Mouse (Mus musculus): ENCODE results near the gene Gm20388. TPM values are rescaled to one million over a fixed set of nuclear protein-coding genes. Genes with fewer than 3 reads are reported as not detected.
"Not testable (repeated sequence)": the region's sequence is repeated elsewhere in the genome, so short reads cannot be mapped to it uniquely, and the experiment has no call there.

Gene Gm20388
- polyA plus RNA-seq, 1 experiment from 2014 or later: not detected

- no peak for ATAC-seq (ENCODE audit: insufficient number of reproducible peaks, insufficient read depth, low FRiP score, low TSS enrichment, low read depth)
- H3K4me2 ChIP-seq: no peak overlapping the region
- 58% methylated on average over 19 of the region's 19 CpGs for WGBS
- H3K4me1 ChIP-seq: peaks cover 4% of the 10 kb centered on the region
- H3K27ac ChIP-seq: no peak overlapping the region
- H3K36me3 ChIP-seq: no peaks in the 10 kb centered on the region
- no peaks in the 10 kb centered on the region for H3K9me3 ChIP-seq
- H3K4me3 ChIP-seq: no peak overlapping the region
- H3K27me3 ChIP-seq: peaks cover 12% of the 10 kb centered on the region; the same call in 1 of the 2 replicates
- H3K9ac ChIP-seq: no peak overlapping the region
Measured at GRCm38 (mm10) chr8:120701758-120702465, 791.3 kb downstream of the Gm20388 start.

GRCm38 (mm10) chr8:120704203-120704602 is 793.6 kb downstream of the Gm20388 start:
- no peak overlapping the region for H3K9ac ChIP-seq

GRCm38 (mm10) chr8:120705163-120705562 is 794.5 kb downstream of the Gm20388 start:
- H3K9me3 ChIP-seq: no peaks in the 10 kb centered on the region
- WGBS: 84% methylated on average over 15 of the region's 15 CpGs
- no peak overlapping the region for H3K9ac ChIP-seq
- H3K27me3 ChIP-seq: peaks cover 12% of the 10 kb centered on the region; the same call in 1 of the 2 replicates
- no peak overlapping the region for H3K27ac ChIP-seq
- ATAC-seq (ENCODE audit: insufficient number of reproducible peaks, insufficient read depth, low FRiP score, low TSS enrichment, low read depth): no peak
- no peak overlapping the region for H3K4me2 ChIP-seq
- no peaks in the 10 kb centered on the region for H3K4me1 ChIP-seq
- H3K36me3 ChIP-seq: no peaks in the 10 kb centered on the region
- H3K4me3 ChIP-seq: no peak overlapping the region

More at GRCm38 (mm10) chr8:120704203-120704602, 793.6 kb downstream of the Gm20388 start:
- Histone ChIP-seq H3K9me3 (no peaks in the 10 kb centered on the region), H3K36me3 (no peaks in the 10 kb centered on the region), H3K27me3 (peaks cover 12% of the 10 kb centered on the region; the same call in 1 of the 2 replicates), H3K4me3 (no peak overlapping the region), H3K4me1 (no peaks in the 10 kb centered on the region), H3K27ac (no peak overlapping the region), H3K4me2 (no peak overlapping the region)
- ATAC-seq (ENCODE audit: insufficient number of reproducible peaks, insufficient read depth, low FRiP score, low TSS enrichment, low read depth): no peak
- WGBS: 76% methylated on average over 9 of the region's 9 CpGs

GRCm38 (mm10) chr8:120706193-120706592 is 795.6 kb downstream of the Gm20388 start:
- Histone ChIP-seq H3K27me3 (peaks cover 12% of the 10 kb centered on the region; the same call in 1 of the 2 replicates), H3K9me3 (no peaks in the 10 kb centered on the region), H3K9ac (no peak overlapping the region), H3K4me1 (no peaks in the 10 kb centered on the region), H3K4me3 (no peak overlapping the region), H3K36me3 (no peaks in the 10 kb centered on the region), H3K4me2 (no peak overlapping the region), H3K27ac (no peak overlapping the region; the same call in 1 of the 2 replicates)
- ATAC-seq (ENCODE audit: insufficient number of reproducible peaks, insufficient read depth, low FRiP score, low TSS enrichment, low read depth): no peak
- WGBS: 47% methylated on average over 3 of the region's 3 CpGs

- no peak overlapping the region for H3K9ac ChIP-seq
- no peak overlapping the region for H3K4me3 ChIP-seq
- WGBS: 78% methylated on average over 10 of the region's 10 CpGs
- no peak overlapping the region for H3K4me2 ChIP-seq
- H3K36me3 ChIP-seq: no peaks in the 10 kb centered on the region
- no peak overlapping the region for H3K27ac ChIP-seq
- peaks cover 9% of the 10 kb centered on the region; the same call in 1 of the 2 replicates for H3K27me3 ChIP-seq
- ATAC-seq (ENCODE audit: insufficient number of reproducible peaks, insufficient read depth, low FRiP score, low TSS enrichment, low read depth): no peak
- H3K9me3 ChIP-seq: no peaks in the 10 kb centered on the region
- H3K4me1 ChIP-seq: no peaks in the 10 kb centered on the region
Measured at GRCm38 (mm10) chr8:120709176-120709575, 798.5 kb downstream of the Gm20388 start.

- Histone ChIP-seq H3K9ac (no peak overlapping the region), H3K27ac (no peak overlapping the region), H3K4me2 (no peak overlapping the region), H3K4me3 (no peak overlapping the region), H3K27me3 (no peaks in the 10 kb centered on the region), H3K9me3 (no peaks in the 10 kb centered on the region), H3K4me1 (peaks cover 4% of the 10 kb centered on the region; the same call in 1 of the 2 replicates), H3K36me3 (no peaks in the 10 kb centered on the region)
- ATAC-seq (ENCODE audit: insufficient number of reproducible peaks, insufficient read depth, low FRiP score, low TSS enrichment, low read depth): no peak
- 68% methylated on average over 6 of the region's 6 CpGs for WGBS
Measured at GRCm38 (mm10) chr8:120715200-120715599, 804.6 kb downstream of the Gm20388 start.

GRCm38 (mm10) chr8:120715996-120716680 is 805.5 kb downstream of the Gm20388 start:
- no peak overlapping the region for H3K4me3 ChIP-seq
- H3K27me3 ChIP-seq: no peaks in the 10 kb centered on the region
- H3K9ac ChIP-seq: no peak overlapping the region
- no peaks in the 10 kb centered on the region for H3K9me3 ChIP-seq
- no peaks in the 10 kb centered on the region for H3K36me3 ChIP-seq
- ATAC-seq (ENCODE audit: insufficient number of reproducible peaks, insufficient read depth, low FRiP score, low TSS enrichment, low read depth): no peak
- no peak overlapping the region for H3K4me2 ChIP-seq
- 76% methylated on average over 15 of the region's 15 CpGs for WGBS
- no peak overlapping the region for H3K27ac ChIP-seq
- peaks cover 4% of the 10 kb centered on the region; the same call in 1 of the 2 replicates for H3K4me1 ChIP-seq

- peaks cover 4% of the 10 kb centered on the region; the same call in 1 of the 2 replicates for H3K4me1 ChIP-seq
- H3K4me2 ChIP-seq: no peak overlapping the region
- no peak overlapping the region for H3K4me3 ChIP-seq
- no peak overlapping the region for H3K9ac ChIP-seq
- WGBS: 59% methylated on average over 19 of the region's 19 CpGs
- H3K27ac ChIP-seq: no peak overlapping the region
- H3K36me3 ChIP-seq: no peaks in the 10 kb centered on the region
- H3K27me3 ChIP-seq: no peaks in the 10 kb centered on the region
- ATAC-seq (ENCODE audit: insufficient number of reproducible peaks, insufficient read depth, low FRiP score, low TSS enrichment, low read depth): no peak
- H3K9me3 ChIP-seq: no peaks in the 10 kb centered on the region
Measured at GRCm38 (mm10) chr8:120719586-120720236, 809.1 kb downstream of the Gm20388 start.

- H3K9ac ChIP-seq: no peak overlapping the region
- no peaks in the 10 kb centered on the region for H3K27me3 ChIP-seq
- H3K4me2 ChIP-seq: no peak overlapping the region
- WGBS: 72% methylated on average over 6 of the region's 6 CpGs
- no peak overlapping the region for H3K4me3 ChIP-seq
- no peak overlapping the region for H3K27ac ChIP-seq
- H3K9me3 ChIP-seq: no peaks in the 10 kb centered on the region
- H3K36me3 ChIP-seq: no peaks in the 10 kb centered on the region
- ATAC-seq (ENCODE audit: insufficient number of reproducible peaks, insufficient read depth, low FRiP score, low TSS enrichment, low read depth): no peak
- peaks cover 8% of the 10 kb centered on the region; the same call in 1 of the 2 replicates for H3K4me1 ChIP-seq
Measured at GRCm38 (mm10) chr8:120723025-120723424, 812.4 kb downstream of the Gm20388 start.

GRCm38 (mm10) chr8:120724096-120724495 is 813.5 kb downstream of the Gm20388 start:
- WGBS: 89% methylated on average over 4 of the region's 4 CpGs
- not testable (repeated sequence) for ATAC-seq (ENCODE audit: insufficient number of reproducible peaks, insufficient read depth, low FRiP score, low TSS enrichment, low read depth); H3K9ac ChIP-seq

GRCm38 (mm10) chr8:120724816-120725575 is 814.4 kb downstream of the Gm20388 start:
- 0 out of 2 replicates have a peak, but pooled peaks cover 4% of the 10 kb centered on the region for H3K4me1 ChIP-seq
- no peak overlapping the region for H3K4me2 ChIP-seq
- peaks cover 3% of the 10 kb centered on the region; the same call in 1 of the 2 replicates for H3K27me3 ChIP-seq
- H3K4me3 ChIP-seq: no peak overlapping the region
- no peaks in the 10 kb centered on the region for H3K36me3 ChIP-seq
- ATAC-seq (ENCODE audit: insufficient number of reproducible peaks, insufficient read depth, low FRiP score, low TSS enrichment, low read depth): no peak
- 57% methylated on average over 17 of the region's 17 CpGs for WGBS
- H3K9ac ChIP-seq: no peak overlapping the region
- H3K9me3 ChIP-seq: no peaks in the 10 kb centered on the region
- no peak overlapping the region for H3K27ac ChIP-seq

More at GRCm38 (mm10) chr8:120724096-120724495, 813.5 kb downstream of the Gm20388 start:
- not testable (repeated sequence) for H3K9me3 ChIP-seq, H3K27ac ChIP-seq, H3K4me3 ChIP-seq, H3K4me1 ChIP-seq, H3K27me3 ChIP-seq, H3K4me2 ChIP-seq, H3K36me3 ChIP-seq
